Mouse (Mus musculus) hindbrain, postnatal 0 days (tissue): ENCODE measurements around the gene Slc9a9. TPM values are rescaled to one million over a fixed set of nuclear protein-coding genes. Genes with fewer than 3 reads are reported as not detected.

Experiments used
- ATAC-seq: fragments of 200-750 bp; cut with Nextera tagmentation; 2 replicates; pipeline ENCODE4 v1.8.0; 2017; ENCODE audit warnings: mild to moderate bottlenecking, moderate TSS enrichment, moderate library complexity
- DNase-seq: peaks from one replicate; pipeline ENCODE4 v3.0.0-alpha.2; 2015; ENCODE audit warnings: low spot score
- H3K27ac ChIP-seq: fragments of 300-500 bp; sonication (generic); 2 replicates; pipeline ENCODE4 v1.5.1; 2014; ENCODE audit warnings: mild to moderate bottlenecking
- H3K27me3 ChIP-seq: fragments of 300-500 bp; sonication (generic); 2 replicates; pipeline ENCODE4 v1.6.1; 2014; ENCODE audit warnings: low read length, mixed read lengths; ENCODE audit not compliant: insufficient read depth
- H3K36me3 ChIP-seq: fragments of 300-500 bp; sonication (generic); 2 replicates; pipeline ENCODE4 v1.6.1; 2014; ENCODE audit warnings: low read length, mixed read lengths; ENCODE audit not compliant: insufficient read depth
- H3K4me1 ChIP-seq: fragments of 300-500 bp; sonication (generic); 2 replicates; pipeline ENCODE4 v1.6.1; 2014; ENCODE audit warnings: antibody characterized with exemption, low read length, mixed read lengths; ENCODE audit not compliant: insufficient read depth
- H3K4me2 ChIP-seq: fragments of 300-500 bp; sonication (generic); 2 replicates; pipeline ENCODE4 v1.6.1; 2014; ENCODE audit warnings: low read depth, mild to moderate bottlenecking, low read length, moderate library complexity, mixed read lengths
- H3K4me3 ChIP-seq: fragments of 300-500 bp; sonication (generic); 2 replicates; pipeline ENCODE4 v1.5.1; 2014; ENCODE audit warnings: low read length
- H3K9ac ChIP-seq: fragments of 300-500 bp; sonication (generic); replicated peaks from 2 replicates; pipeline ENCODE4 v1.6.1; 2014; ENCODE audit warnings: mild to moderate bottlenecking, low read length, moderate library complexity, mixed read lengths
- H3K9me3 ChIP-seq: fragments of 300-500 bp; sonication (generic); 2 replicates; pipeline ENCODE4 v1.6.1; 2016; ENCODE audit warnings: low read length, mixed read lengths
- CTCF ChIP-seq: IDR thresholded peaks from 2 replicates; pipeline ENCODE4 v1.5.1; 2016; ENCODE audit warnings: antibody characterized with exemption, control low read depth, low read depth
- whole genome bisulfite sequencing: fragments of 180-500 bp; shearing (Covaris S2); extraction: QIAGEN DNeasy Blood & Tissue Kit; methylation state at CpG from one replicate; pipeline ENCODE4 v1.1.7; 2014; 5-methylcytosine and 5-hydroxymethylcytosine counted together
- microRNA-seq, 2 experiments: library from miRNA; unstranded; fragments of <30 nt; microRNA quantifications; one replicate each; pipeline ENCODE4; 2016
- polyA plus RNA-seq: library from polyadenylated mRNA; unstranded; fragments of >200 nt; fragmentation: Nextera tagmentation; extraction: Ambion mirVana; gene quantifications from 2 replicates; pipeline ENCODE4 v1.2.1, GENCODE M21; 2015
- total RNA-seq: library from RNA; depleted of rRNA; stranded (reverse); fragments of >200 nt; gene quantifications from 2 replicates; pipeline ENCODE4 v1.2.3, GENCODE M21; 2014; rRNA removed

The Slc9a9 gene
- total and polyA plus RNA-seq, 2 experiments from 2014 or later, result 5.8 to 6.6 TPM

- Histone ChIP-seq H3K27me3 (no peaks in the 10 kb centered on the region), H3K9me3 (no peaks in the 10 kb centered on the region), H3K4me3 (no peak overlapping the region), H3K4me2 (no peak overlapping the region), H3K9ac (no peak overlapping the region), H3K27ac (no peak overlapping the region), H3K36me3 (no peaks in the 10 kb centered on the region), H3K4me1 (no peaks in the 10 kb centered on the region)
- no peak for ATAC-seq
- 88% methylated on average over 6 of the region's 6 CpGs for WGBS
- DNase-seq, result no peak
- TF ChIP-seq CTCF, result no peak
These were observed 586.1 kb downstream of the Slc9a9 start for GRCm38 (mm10) chr9:95255844-95256243.

GRCm38 (mm10) chr9:95256680-95257316 is 587.1 kb downstream of the Slc9a9 start:
- Histone ChIP-seq H3K9me3 (no peaks in the 10 kb centered on the region), H3K4me1 (no peaks in the 10 kb centered on the region), H3K4me3 (no peak overlapping the region), H3K27ac (no peak overlapping the region), H3K36me3 (no peaks in the 10 kb centered on the region), H3K9ac (no peak overlapping the region), H3K4me2 (no peak overlapping the region), H3K27me3 (no peaks in the 10 kb centered on the region)
- DNase-seq (no peak), ATAC-seq (no peak)
- WGBS, result 88% methylated on average over 21 of the region's 21 CpGs
- TF ChIP-seq CTCF, result no peak

GRCm38 (mm10) chr9:95262851-95263250 is 593.1 kb downstream of the Slc9a9 start:
- H3K4me2 ChIP-seq, result no peak overlapping the region
- no peak overlapping the region for H3K27ac ChIP-seq
- H3K27me3 ChIP-seq, result no peaks in the 10 kb centered on the region
- no peak overlapping the region for H3K9ac ChIP-seq
- ATAC-seq (no peak), DNase-seq (no peak)
- TF ChIP-seq CTCF, result no peak
- no peaks in the 10 kb centered on the region for H3K36me3 ChIP-seq
- 50% methylated on average over 3 of the region's 3 CpGs for WGBS
- no peaks in the 10 kb centered on the region for H3K4me1 ChIP-seq
- H3K4me3 ChIP-seq, result no peak overlapping the region
- no peaks in the 10 kb centered on the region for H3K9me3 ChIP-seq

DNA sequence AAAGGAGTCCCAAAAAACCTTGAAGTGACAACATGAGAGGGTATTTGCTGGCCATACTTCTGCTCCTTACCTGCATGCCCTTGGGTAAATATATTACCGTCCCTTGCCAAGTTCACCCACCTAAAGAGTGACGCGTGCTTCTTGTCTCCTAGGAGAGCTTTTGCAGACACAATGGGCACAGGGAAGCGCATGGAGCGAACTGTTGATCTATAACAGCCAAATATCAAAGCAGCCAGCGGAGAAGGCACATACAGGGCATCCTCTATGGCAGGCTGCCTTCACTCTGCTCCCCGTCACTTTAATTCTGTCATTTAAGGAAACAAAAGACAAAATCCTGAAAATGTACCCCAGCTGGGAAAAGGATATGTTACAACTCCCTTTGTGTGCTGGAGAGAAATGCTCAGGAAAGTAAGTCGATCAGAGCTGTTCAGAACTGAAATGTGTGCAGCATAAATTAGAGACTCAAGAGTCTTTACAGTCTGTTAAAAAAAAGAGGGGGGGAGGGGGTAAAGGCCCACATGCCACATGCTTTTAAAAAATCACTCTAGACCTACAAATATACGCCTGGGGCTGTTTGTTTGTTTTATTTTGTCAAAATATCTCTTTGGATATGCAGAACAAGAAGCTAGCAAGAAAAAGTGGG is 594.3 kb downstream of the Slc9a9 start:
- Histone ChIP-seq H3K27ac (no peak overlapping the region), H3K4me3 (no peak overlapping the region), H3K36me3 (no peaks in the 10 kb centered on the region), H3K4me1 (no peaks in the 10 kb centered on the region), H3K9me3 (no peaks in the 10 kb centered on the region), H3K27me3 (no peaks in the 10 kb centered on the region), H3K4me2 (no peak overlapping the region), H3K9ac (no peak overlapping the region)
- no peak for TF ChIP-seq CTCF
- DNase-seq (no peak), ATAC-seq (no peak)
- 50% methylated on average over 9 of the region's 9 CpGs for WGBS

DNA sequence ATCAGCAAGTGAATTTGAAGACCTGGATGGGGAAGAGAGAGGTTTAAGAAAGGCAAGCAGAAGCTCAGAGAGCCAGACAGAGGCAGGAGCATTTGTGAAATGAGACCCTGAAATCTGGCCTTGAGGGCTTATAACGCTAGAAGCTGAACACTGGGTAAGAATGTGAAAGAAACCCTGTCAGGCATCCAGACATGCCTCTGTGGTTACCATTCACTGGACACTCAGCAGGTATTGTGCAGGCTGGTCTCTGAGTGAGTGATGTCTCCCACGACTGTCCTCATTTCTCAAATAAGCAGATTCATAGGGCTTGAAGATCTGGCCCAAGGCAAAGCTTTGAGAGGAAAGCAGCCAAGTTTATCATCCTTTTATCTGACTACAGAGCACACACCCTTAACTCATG is 596.5 kb downstream of the Slc9a9 start:
- H3K4me1 ChIP-seq, result no peaks in the 10 kb centered on the region
- H3K27ac ChIP-seq, result no peak overlapping the region
- ATAC-seq (no peak), DNase-seq (no peak)
- H3K36me3 ChIP-seq, result no peaks in the 10 kb centered on the region
- TF ChIP-seq CTCF, result no peak
- no peak overlapping the region for H3K9ac ChIP-seq
- WGBS, result 30% methylated on average over 2 of the region's 2 CpGs
- no peak overlapping the region for H3K4me2 ChIP-seq
- H3K4me3 ChIP-seq, result no peak overlapping the region
- H3K9me3 ChIP-seq, result no peaks in the 10 kb centered on the region
- no peaks in the 10 kb centered on the region for H3K27me3 ChIP-seq

DNA sequence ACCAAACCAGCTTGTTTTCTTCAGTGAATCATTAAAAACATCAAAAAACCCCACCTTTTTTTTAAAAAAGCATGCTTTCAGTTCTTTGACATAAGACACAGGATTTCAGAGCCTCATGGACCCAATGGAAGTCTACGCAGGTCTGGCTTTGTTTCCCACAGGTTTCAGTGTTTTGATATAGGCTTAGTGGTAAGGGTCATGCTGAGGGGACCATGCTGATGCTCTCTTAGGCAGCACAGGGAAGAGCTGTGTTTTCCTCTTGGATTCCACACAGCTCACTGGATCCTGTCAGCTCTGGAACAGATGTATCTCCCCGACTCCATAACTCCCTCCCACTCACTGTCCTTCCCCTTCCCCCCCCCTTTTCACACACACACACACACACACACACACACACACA is 597.2 kb downstream of the Slc9a9 start:
- 70% methylated on average over 2 of the region's 2 CpGs for WGBS
- no peak for ATAC-seq
- TF ChIP-seq CTCF, result no peak

DNA sequence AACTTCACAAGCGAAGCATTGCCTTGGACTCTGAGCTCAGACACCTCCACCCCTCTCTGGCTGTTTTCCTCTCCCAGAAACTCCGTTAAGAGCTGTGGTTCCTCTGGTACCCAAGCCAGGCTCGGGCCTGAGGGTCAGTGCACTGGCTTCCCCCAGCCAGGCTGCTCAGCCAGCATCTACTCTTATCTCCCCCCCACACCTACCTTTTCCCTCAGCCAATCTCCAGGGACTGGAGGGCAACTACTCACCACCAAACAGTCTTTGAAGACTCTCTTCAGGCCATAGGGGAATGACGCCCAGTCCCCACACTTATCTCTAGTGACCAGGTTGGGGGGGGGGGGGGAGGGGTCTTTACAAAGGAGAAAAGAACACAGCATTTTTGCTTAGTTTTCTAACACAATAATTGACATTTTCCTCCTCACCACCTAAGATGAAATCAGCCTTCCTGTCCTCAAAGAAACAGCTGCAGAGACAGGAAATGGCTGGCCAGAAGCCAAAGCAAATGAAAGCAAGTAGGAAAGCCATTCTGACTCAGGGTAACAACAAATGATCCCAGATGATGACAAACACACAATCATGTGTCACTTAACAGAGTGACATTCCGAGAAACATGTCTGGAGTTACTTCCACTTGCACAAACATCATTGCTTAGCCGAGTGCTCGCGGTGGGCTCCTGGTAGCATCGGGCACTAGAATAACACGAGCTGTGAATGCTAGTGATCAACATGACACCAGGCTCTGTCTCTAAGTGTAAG is 610.1 kb downstream of the Slc9a9 start:
- H3K4me3 ChIP-seq, result no peak overlapping the region
- H3K4me2 ChIP-seq, result no peak overlapping the region
- WGBS, result 77% methylated on average over 10 of the region's 10 CpGs
- no peaks in the 10 kb centered on the region for H3K9me3 ChIP-seq
- H3K27ac ChIP-seq, result no peak overlapping the region
- no peak overlapping the region for H3K9ac ChIP-seq
- DNase-seq (peak; percentile 36), ATAC-seq (no peak)
- TF ChIP-seq CTCF, result no peak
- no peaks in the 10 kb centered on the region for H3K36me3 ChIP-seq
- H3K4me1 ChIP-seq, result no peaks in the 10 kb centered on the region
- no peaks in the 10 kb centered on the region for H3K27me3 ChIP-seq

More for the DNA sequence above, 597.2 kb downstream of the Slc9a9 start:
- H3K9me3 ChIP-seq, result no peaks in the 10 kb centered on the region
- no peak overlapping the region for H3K9ac ChIP-seq
- H3K27me3 ChIP-seq, result no peaks in the 10 kb centered on the region
- no peak overlapping the region for H3K4me3 ChIP-seq
- H3K36me3 ChIP-seq, result no peaks in the 10 kb centered on the region
- no peaks in the 10 kb centered on the region for H3K4me1 ChIP-seq
- no peak overlapping the region for H3K27ac ChIP-seq
- no peak for DNase-seq
- no peak overlapping the region for H3K4me2 ChIP-seq

Small RNA genes lying within 50 kb of the gene (microRNA-seq; reads per million reads assigned to microRNA genes)
- 0 to 0.35 reads per million in 2 experiments for gene Mir7656

Other genes starting within 250 kb of the Slc9a9 start
- 32.4 and 35.4 TPM in 2 replicates for gene 1190002N15Rik, start 131.8 kb upstream of the Slc9a9 start, total RNA-seq
- 9.4 and 9.6 TPM in 2 replicates for gene 1190002N15Rik, start 131.8 kb upstream of the Slc9a9 start, polyA plus RNA-seq